Mouse (Mus musculus) adipose tissue, adult 10 weeks (tissue): Measurements from ENCODE around the gene Wdr54. TPM values are rescaled to one million over a fixed set of nuclear protein-coding genes. Genes with fewer than 3 reads are reported as not detected.

ENCODE experiments used
- polyA plus RNA-seq: library from polyadenylated mRNA; stranded (reverse); fragments of 350-450 nt; fragmentation: Illumina TruSeq; extraction: RNeasy Lipid Tissue Mini Kit (QIAGEN cat#74804); gene quantifications from one replicate; pipeline ENCODE4 v1.2.3, GENCODE M21; 2014; ENCODE audit warnings: low read depth, low replicate concordance

The Wdr54 gene
- polyA plus RNA-seq = 3.0 TPM

GRCm38 (mm10) chr6:83156259-83156684 lies at the start of gene Wdr54, which contains the start of gene 1700003E16Rik:
Gene Wdr54, minus strand, starts transcription at chr6:83156397.
Gene 1700003E16Rik, plus strand, starts transcription at chr6:83156404.

GRCm38 (mm10) chr6:83165607-83166242 lies 9.5 kb upstream of the Wdr54 start, which contains the start of gene Dctn1:
Gene Dctn1, plus strand, starts transcription at chr6:83165920.

DNA sequence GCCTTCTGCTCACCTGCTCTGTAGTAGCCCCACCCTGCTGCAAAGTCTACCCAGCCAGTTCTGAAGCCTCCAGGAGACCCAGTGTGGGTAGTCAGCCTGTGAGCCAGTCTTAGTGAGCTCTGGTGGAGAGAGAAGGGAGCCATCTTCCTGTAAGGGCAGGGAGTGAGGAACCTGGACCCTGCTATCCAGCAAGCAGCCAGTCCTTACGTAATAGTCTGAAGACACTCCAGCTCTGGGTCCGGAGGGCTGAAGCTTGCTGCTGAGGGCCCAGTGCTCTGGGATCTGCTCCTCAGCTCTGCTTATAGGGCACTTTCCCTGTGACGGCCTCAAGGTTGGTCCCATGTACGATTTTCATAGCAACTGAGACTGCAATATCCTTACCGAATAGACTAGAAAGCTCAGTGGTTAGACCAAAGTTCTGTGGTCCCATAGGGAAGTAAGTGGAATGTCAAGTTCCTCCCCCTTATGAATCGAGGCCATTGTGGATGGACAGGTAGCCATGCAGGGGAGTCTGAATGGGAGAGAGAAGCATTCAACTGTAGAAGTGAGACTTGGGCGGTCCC lies 21.2 kb downstream of the Wdr54 start, which contains the start of gene Rtkn:
Gene Rtkn, plus strand, starts transcription at position 513 of the 563 bp plus-strand sequence.

DNA sequence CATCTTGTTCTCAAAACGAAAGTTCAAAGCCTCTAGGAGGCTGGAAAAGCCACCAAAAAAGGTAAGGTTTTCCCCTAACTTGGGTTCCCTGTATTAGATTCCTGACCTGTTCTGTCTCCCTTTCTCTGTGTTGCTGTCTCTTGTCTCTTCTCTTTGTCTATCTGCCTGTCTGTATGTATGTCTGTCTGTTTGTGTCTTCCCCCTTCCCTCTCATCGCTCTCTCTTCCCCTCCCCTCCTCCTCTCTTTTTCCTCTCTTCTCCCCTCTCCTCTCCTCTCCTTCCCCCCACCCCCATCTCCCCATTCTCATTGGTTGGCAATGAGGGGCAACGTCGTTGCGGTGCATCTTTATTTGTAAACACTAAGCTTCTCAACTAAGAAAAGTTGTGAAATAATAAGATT lies 30.9 kb downstream of the Wdr54 start, which contains the start of gene Ino80b:
Gene Ino80b, minus strand, starts transcription at position 101 of the 400 bp plus-strand sequence.

GRCm38 (mm10) chr6:83120930-83121862 lies 35.0 kb downstream of the Wdr54 start, which contains the start of gene Wbp1:
Gene Wbp1, minus strand, starts transcription at chr6:83121559.

GRCm38 (mm10) chr6:83115011-83115671 lies 41.1 kb downstream of the Wdr54 start, which contains the start of gene Mogs:
Gene Mogs, plus strand, starts transcription at chr6:83115496.

DNA sequence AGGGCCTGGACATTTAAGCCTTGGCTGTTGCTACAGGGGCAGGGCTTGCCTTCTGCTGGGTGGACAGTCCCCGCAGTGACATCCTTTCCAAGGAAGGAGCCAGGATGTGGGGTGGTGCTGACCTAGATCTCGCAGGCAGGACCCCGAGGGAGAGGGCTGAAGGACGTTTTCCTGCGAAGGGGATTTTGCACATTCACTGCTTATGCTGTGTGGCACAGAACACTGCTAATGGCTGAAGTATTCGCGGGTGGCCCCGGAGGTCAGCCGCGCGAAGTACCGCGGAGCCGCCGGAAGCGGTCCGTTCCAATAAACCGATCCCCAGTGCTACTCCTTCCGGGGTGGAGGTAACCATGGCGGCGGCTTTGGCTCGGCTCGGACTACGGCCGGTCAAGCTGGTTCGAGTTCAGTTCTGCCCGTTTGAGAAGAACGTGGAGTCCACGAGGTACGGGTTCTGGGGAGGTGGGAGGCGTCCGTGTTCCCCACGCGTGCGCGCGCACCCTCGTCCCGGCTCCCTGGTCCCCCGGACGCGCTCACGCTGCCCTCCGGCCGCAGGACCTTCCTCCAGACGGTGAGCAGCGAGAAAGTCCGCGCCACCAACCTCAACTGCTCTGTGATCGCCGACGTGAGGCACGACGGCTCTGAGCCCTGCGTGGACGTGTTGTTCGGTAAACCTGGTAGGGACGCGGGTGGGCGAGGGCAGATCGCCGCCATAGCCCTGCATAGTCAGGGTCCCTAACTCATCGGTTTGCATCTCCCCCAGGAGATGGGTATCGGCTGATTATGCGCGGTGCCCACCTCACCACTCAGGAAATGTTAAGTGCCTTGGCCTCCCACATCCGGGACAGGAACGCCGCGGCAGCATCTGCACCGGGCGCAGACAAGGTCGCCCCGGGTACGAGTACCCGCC lies 47.2 kb downstream of the Wdr54 start, which contains the start of gene Mrpl53:
Gene Mrpl53, plus strand, starts transcription at position 279 of the 907 bp plus-strand sequence.

DNA sequence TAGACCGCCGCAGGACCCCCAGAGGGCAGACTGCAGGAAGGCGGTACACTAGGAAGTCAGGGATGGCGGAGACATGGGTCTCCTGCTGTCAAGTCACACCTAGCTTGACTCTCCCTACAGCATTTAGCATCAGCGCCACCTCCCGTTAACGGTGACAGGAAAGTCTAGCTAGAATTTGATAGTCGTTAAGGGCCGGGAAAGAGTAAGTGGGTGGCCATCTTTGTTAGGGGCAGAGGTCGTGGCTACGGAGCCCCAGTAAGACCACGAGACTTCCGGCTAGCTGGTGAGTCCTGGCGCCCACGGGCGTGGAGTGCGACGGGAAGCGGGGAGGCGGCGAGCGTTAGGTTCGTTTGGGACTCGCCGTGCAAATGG lies 54.9 kb downstream of the Wdr54 start, which contains the start of the genes Ccdc142 and Gm42688:
Gene Ccdc142, plus strand, starts transcription at position 286 of the 372 bp plus-strand sequence.
Gene Gm42688, plus strand, starts transcription at position 302 of the 372 bp plus-strand sequence.

Other genes with a start within 250 kb of the Wdr54 start
- 0.48 TPM for gene Sema4f, start 216.6 kb downstream of the Wdr54 start, polyA plus RNA-seq
- gene M1ap, start 209.5 kb downstream of the Wdr54 start, polyA plus RNA-seq = 4.6 TPM
- gene Dok1, start 122.9 kb downstream of the Wdr54 start, polyA plus RNA-seq = 25.7 TPM
- gene Loxl3, start 122.2 kb downstream of the Wdr54 start, polyA plus RNA-seq = 11.2 TPM
- 147 TPM for gene Aup1, start 101.9 kb downstream of the Wdr54 start, polyA plus RNA-seq
- 32.7 TPM for gene Htra2, start 101.1 kb downstream of the Wdr54 start, polyA plus RNA-seq
- gene Dqx1, start 98.6 kb downstream of the Wdr54 start, polyA plus RNA-seq = 1.6 TPM
- not detected for gene Tlx2, start 86.1 kb downstream of the Wdr54 start, polyA plus RNA-seq
- 14.9 TPM for gene Pcgf1, start 78.5 kb downstream of the Wdr54 start, polyA plus RNA-seq
- 1.5 TPM for gene Lbx2, start 70.0 kb downstream of the Wdr54 start, polyA plus RNA-seq
- gene Ccdc142, start 54.8 kb downstream of the Wdr54 start, polyA plus RNA-seq = 3.6 TPM
- gene Gm42688, start 54.8 kb downstream of the Wdr54 start, polyA plus RNA-seq = 3.8 TPM
- gene Mrpl53, start 47.4 kb downstream of the Wdr54 start, polyA plus RNA-seq = 73.1 TPM
- 34.0 TPM for gene Mogs, start 40.9 kb downstream of the Wdr54 start, polyA plus RNA-seq
- 99.3 TPM for gene Wbp1, start 34.8 kb downstream of the Wdr54 start, polyA plus RNA-seq
- 26.8 TPM for gene Ino80b, start 31.0 kb downstream of the Wdr54 start, polyA plus RNA-seq
- 21.8 TPM for gene Rtkn, start 20.9 kb downstream of the Wdr54 start, polyA plus RNA-seq
- gene 1700003E16Rik, start within 50 bp of the Wdr54 start, polyA plus RNA-seq = 14.5 TPM
- 74.4 TPM for gene Dctn1, start 9.5 kb upstream of the Wdr54 start, polyA plus RNA-seq
- gene Slc4a5, start 63.4 kb upstream of the Wdr54 start, polyA plus RNA-seq = 1.2 TPM
- 87.5 TPM for gene Mthfd2, start 169.5 kb upstream of the Wdr54 start, polyA plus RNA-seq
- 79.4 TPM for gene Mob1a, start 169.6 kb upstream of the Wdr54 start, polyA plus RNA-seq
- 72.0 TPM for gene Bola3, start 192.8 kb upstream of the Wdr54 start, polyA plus RNA-seq